Mouse (Mus musculus) spleen, adult 2 months (tissue): ENCODE data around the gene Dmac2. TPM values are rescaled to one million over a fixed set of nuclear protein-coding genes. Genes with fewer than 3 reads are reported as not detected.

Experiments
- DNase-seq, 2 experiments: peaks; one replicate each; pipeline versions ENCODE4 v3.0.0 to v3.0.0-alpha.2; 2012 to 2021; ENCODE audit warnings: low spot score in 2 of 2, low read depth in 1 of 2
- H3K27ac ChIP-seq: fragments of 200-500 bp; 2 replicates; pipeline ENCODE4 v1.5.1; 2012; ENCODE audit warnings: low read length, inconsistent platforms; ENCODE audit not compliant: insufficient read depth
- H3K27me3 ChIP-seq: fragments of 200-500 bp; 2 replicates; pipeline ENCODE4 v1.6.1; 2012; ENCODE audit warnings: mild to moderate bottlenecking, moderate library complexity, low read length, inconsistent platforms; ENCODE audit not compliant: control insufficient read depth, insufficient read depth
- H3K36me3 ChIP-seq: fragments of 200-500 bp; 2 replicates; pipeline ENCODE4 v1.6.1; 2012; ENCODE audit warnings: mild to moderate bottlenecking, low read length, inconsistent platforms; ENCODE audit not compliant: control insufficient read depth, insufficient read depth
- H3K4me1 ChIP-seq: fragments of 200-500 bp; 2 replicates; pipeline ENCODE4 v1.6.1; 2011; ENCODE audit warnings: inconsistent platforms; ENCODE audit not compliant: control insufficient read depth, insufficient read depth, insufficient read length
- H3K4me3 ChIP-seq: fragments of 200-500 bp; 2 replicates; pipeline ENCODE4 v1.5.1; 2011; ENCODE audit warnings: mild to moderate bottlenecking, inconsistent platforms; ENCODE audit not compliant: insufficient read depth, insufficient read length; ENCODE audit errors: extremely low read depth
- CTCF ChIP-seq: fragments of 200-500 bp; IDR thresholded peaks from 2 replicates; pipeline ENCODE4 v1.5.1; 2011; ENCODE audit warnings: mild to moderate bottlenecking, inconsistent platforms; ENCODE audit not compliant: insufficient read depth, insufficient read length, insufficient replicate concordance; ENCODE audit errors: extremely low read depth
- POLR2A ChIP-seq: fragments of 200-500 bp; IDR thresholded peaks from 2 replicates; pipeline ENCODE4 v1.6.1; 2011; ENCODE audit warnings: low read depth, low read length, inconsistent platforms
- WGBS: fragments of 180-500 bp; shearing (Covaris S2); methylation state at CpG from one replicate; pipeline ENCODE4 v1.1.7; 2018; 5-methylcytosine and 5-hydroxymethylcytosine counted together
- polyA plus RNA-seq: library from polyadenylated mRNA; depleted of rRNA; stranded (reverse); fragments of >200 nt; gene quantifications from 2 replicates; pipeline ENCODE4 v1.2.3, GENCODE M21; 2012

Gene Dmac2
- polyA plus RNA-seq, 1 experiment: 74.7 TPM

- Histone ChIP-seq H3K27ac (peak overlapping the region; percentile 31; the same call in 1 of the 2 replicates), H3K36me3 (peaks cover 29% of the 10 kb centered on the region), H3K27me3 (no peaks in the 10 kb centered on the region), H3K4me1 (peaks cover 16% of the 10 kb centered on the region), H3K4me3 (no peak overlapping the region)
- no peak for DNase-seq
- TF ChIP-seq CTCF: no peak
- TF ChIP-seq POLR2A: no peak
- WGBS: 90% methylated on average over 11 of the region's 11 CpGs
These were observed 4.7 kb downstream of the Dmac2 start for GRCm38 (mm10) chr7:25623857-25624370.

- peaks cover 33% of the 10 kb centered on the region for H3K36me3 ChIP-seq
These were observed 5.6 kb downstream of the Dmac2 start for GRCm38 (mm10) chr7:25624851-25625250.

GRCm38 (mm10) chr7:25625594-25626250, 6.5 kb downstream of the Dmac2 start:
- DNase-seq: peak in 1 of 2 experiments; percentile 61

More at GRCm38 (mm10) chr7:25624851-25625250, 5.6 kb downstream of the Dmac2 start:
- Histone ChIP-seq H3K4me1 (peaks cover 19% of the 10 kb centered on the region), H3K4me3 (no peak overlapping the region), H3K27ac (peak overlapping the region; percentile 49), H3K27me3 (no peaks in the 10 kb centered on the region)
- WGBS: 56% methylated on average over 5 of the region's 5 CpGs
- TF ChIP-seq CTCF (no peak), POLR2A (no peak)
- no peak for DNase-seq

GRCm38 (mm10) chr7:25626509-25627430, 7.6 kb downstream of the Dmac2 start, which contains the start of gene B3gnt8:
B3gnt8 (plus strand) TSS chr7:25626654.
- TF ChIP-seq POLR2A (no peak), CTCF (no peak)
- 21% methylated on average over 29 of the region's 29 CpGs for WGBS
- peak within 1 kb of the TSS; percentile 79 for H3K27ac ChIP-seq
- no peaks in the 10 kb centered on the region for H3K27me3 ChIP-seq
- H3K4me3 ChIP-seq: peak within 1 kb of the TSS; percentile 63
- peaks cover 21% of the 10 kb centered on the region for H3K4me1 ChIP-seq
- peak in 1 of 2 experiments; percentile 56 for DNase-seq
- peaks cover 40% of the 10 kb centered on the region for H3K36me3 ChIP-seq

More at GRCm38 (mm10) chr7:25625594-25626250, 6.5 kb downstream of the Dmac2 start:
- Histone ChIP-seq H3K27ac (no peak overlapping the region), H3K4me3 (no peak overlapping the region), H3K36me3 (peaks cover 40% of the 10 kb centered on the region), H3K4me1 (peaks cover 20% of the 10 kb centered on the region), H3K27me3 (no peaks in the 10 kb centered on the region)
- TF ChIP-seq POLR2A (no peak), CTCF (peak; percentile 48; the same call in 1 of the 2 replicates)
- WGBS: 85% methylated on average over 10 of the region's 10 CpGs

GRCm38 (mm10) chr7:25627431-25628322, 8.5 kb downstream of the Dmac2 start:
- 19% methylated on average over 38 of the region's 38 CpGs for WGBS
- H3K36me3 ChIP-seq: peaks cover 34% of the 10 kb centered on the region
- H3K4me1 ChIP-seq: peaks cover 30% of the 10 kb centered on the region
- TF ChIP-seq POLR2A: no peak; the same call in 1 of the 2 replicates
- TF ChIP-seq CTCF: no peak
- H3K27me3 ChIP-seq: no peaks in the 10 kb centered on the region
- H3K4me3 ChIP-seq: peak overlapping the region; percentile 63
- DNase-seq: peak in 1 of 2 experiments; percentile 62
- peak overlapping the region; percentile 79 for H3K27ac ChIP-seq

- peak overlapping the region; percentile 63 for H3K4me3 ChIP-seq
- H3K36me3 ChIP-seq: peaks cover 33% of the 10 kb centered on the region
- TF ChIP-seq CTCF (no peak), POLR2A (no peak)
- H3K27ac ChIP-seq: peak overlapping the region; percentile 75
- H3K27me3 ChIP-seq: no peaks in the 10 kb centered on the region
- H3K4me1 ChIP-seq: peaks cover 36% of the 10 kb centered on the region
- DNase-seq: no peak
- WGBS: 77% methylated on average over 8 of the region's 8 CpGs
These were observed 9.1 kb downstream of the Dmac2 start for GRCm38 (mm10) chr7:25628323-25628620.
